Mouse (Mus musculus) MEL (cell line): ENCODE results near the gene Rex1bd.

ENCODE experiments used
- CHD2 ChIP-seq: IDR thresholded peaks from 2 replicates; pipeline ENCODE4 v1.6.1; 2011; ENCODE audit warnings: low read length, improper control_type of control experiment
- CTCF ChIP-seq, 3 experiments: IDR thresholded peaks in 2 of 3; conservative IDR thresholded peaks in 1 of 3; 2 replicates each; pipeline ENCODE4 v1.5.1; 2011 to 2012; ENCODE audit warnings: low read length in 3 of 3, low read depth in 2 of 3, mild to moderate bottlenecking in 2 of 3, improper control_type of control experiment in 1 of 3, inconsistent platforms in 1 of 3, mixed read lengths in 1 of 3, moderate library complexity in 1 of 3; ENCODE audit not compliant: control insufficient read depth in 1 of 3, insufficient read depth in 1 of 3, poor library complexity in 1 of 3, severe bottlenecking in 1 of 3
- GABPA ChIP-seq: IDR thresholded peaks from 2 replicates; pipeline ENCODE4 v1.6.1; 2012; ENCODE audit warnings: low read depth, mild to moderate bottlenecking, inconsistent platforms, low read length, improper control_type of control experiment, moderate library complexity
- HCFC1 ChIP-seq: IDR thresholded peaks from 2 replicates; pipeline ENCODE4 v1.6.1; 2012; ENCODE audit warnings: low read depth, mild to moderate bottlenecking, inconsistent platforms, low read length, improper control_type of control experiment, moderate library complexity
- MAFK ChIP-seq: IDR thresholded peaks from 2 replicates; pipeline ENCODE4 v1.6.1; 2011; ENCODE audit warnings: low read depth, mild to moderate bottlenecking, low read length, improper control_type of control experiment, borderline replicate concordance
- MAX ChIP-seq: IDR thresholded peaks from 2 replicates; pipeline ENCODE4 v1.6.1; 2011; ENCODE audit warnings: low read length, improper control_type of control experiment
- MAZ ChIP-seq: IDR thresholded peaks from 2 replicates; pipeline ENCODE4 v1.6.1; 2012; ENCODE audit warnings: low read depth, mild to moderate bottlenecking, inconsistent platforms, low read length, improper control_type of control experiment
- NELFE ChIP-seq: IDR thresholded peaks from 2 replicates; pipeline ENCODE4 v1.6.1; 2011; ENCODE audit warnings: low read depth, low read length, improper control_type of control experiment
- POLR2A ChIP-seq, 2 experiments: IDR thresholded peaks; 2 replicates each; pipeline ENCODE4 v1.6.1; 2011 to 2012; ENCODE audit warnings: low read length in 2 of 2, mild to moderate bottlenecking in 2 of 2, control low read depth in 1 of 2, improper control_type of control experiment in 1 of 2, low read depth in 1 of 2, moderate library complexity in 1 of 2; ENCODE audit not compliant: control insufficient read depth in 1 of 2, insufficient read depth in 1 of 2, poor library complexity in 1 of 2
- TAL1 ChIP-seq: IDR thresholded peaks from 2 replicates; pipeline ENCODE4 v1.6.1; 2012; ENCODE audit warnings: mild to moderate bottlenecking, inconsistent platforms, low read length, moderate library complexity, mixed read lengths
- UBTF ChIP-seq: IDR thresholded peaks from 2 replicates; pipeline ENCODE4 v1.6.1; 2012; ENCODE audit warnings: low read depth, mild to moderate bottlenecking, inconsistent platforms, low read length, improper control_type of control experiment, moderate library complexity, borderline replicate concordance; ENCODE audit not compliant: insufficient read depth
- USF1 ChIP-seq: IDR thresholded peaks from 2 replicates; pipeline ENCODE4 v1.6.1; 2014; ENCODE audit warnings: low read depth, mild to moderate bottlenecking, inconsistent platforms, low read length, improper control_type of control experiment, moderate library complexity

DNA sequence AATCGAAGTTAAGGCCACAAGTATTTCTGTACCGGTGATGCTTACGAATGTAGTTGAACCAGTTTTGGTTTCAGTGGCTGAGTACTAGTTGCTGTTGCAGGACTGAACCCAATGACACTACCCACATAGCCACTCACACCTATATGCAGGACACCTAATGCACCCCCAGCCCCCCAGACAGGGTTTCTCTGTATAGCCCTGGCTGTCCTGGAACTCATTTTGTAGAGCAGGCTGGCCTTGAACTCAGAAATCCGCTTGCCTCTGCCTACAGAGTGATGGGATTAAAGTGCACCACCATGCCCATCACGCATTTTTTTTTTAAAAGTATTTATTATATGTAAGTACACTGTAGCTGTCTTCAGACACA is 458 bp upstream of the Rex1bd start:
- TF ChIP-seq TAL1 (no peak), HCFC1 (no peak), MAFK (no peak), UBTF (no peak), CTCF (IDR thresholded peaks at IDR 0.05 in 2 of 3, conservative IDR thresholded peaks at IDR 0.05 in 1 of 3; ENCODE audit: control insufficient read depth in 1 of 3, insufficient read depth in 1 of 3, low read depth in 2 of 3, low read length in 3 of 3, poor library complexity in 1 of 3, severe bottlenecking in 1 of 3) (no peak), MAX (no peak), CHD2 (no peak), MAZ (no peak), POLR2A (IDR thresholded peaks at IDR 0.05; ENCODE audit: control insufficient read depth in 1 of 2, insufficient read depth in 1 of 2, low read depth in 1 of 2, low read length in 2 of 2, poor library complexity in 1 of 2) (no peak; a peak in 1 of 4 replicates), NELFE (no peak), USF1 (no peak), GABPA (no peak)
